Mouse (Mus musculus) testis, adult 2 months (tissue): ENCODE data around the gene Tcte1. TPM values are rescaled to one million over a fixed set of nuclear protein-coding genes. Genes with fewer than 3 reads are reported as not detected.
A peak's percentile ranks its signal among the peaks of the same experiment; 100 is the strongest.

Experiments used
- H3K27ac ChIP-seq: fragments of 200-500 bp; 2 replicates; pipeline ENCODE4 v1.5.1; 2012; ENCODE audit warnings: low read depth, low read length; ENCODE audit not compliant: control insufficient read depth, insufficient read depth
- H3K27me3 ChIP-seq: fragments of 200-500 bp; 2 replicates; pipeline ENCODE4 v1.6.1; 2012; ENCODE audit warnings: mild to moderate bottlenecking, low read length, moderate library complexity; ENCODE audit not compliant: control insufficient read depth, insufficient read depth
- H3K36me3 ChIP-seq: fragments of 200-500 bp; 2 replicates; pipeline ENCODE4 v1.6.1; 2012; ENCODE audit warnings: mild to moderate bottlenecking, low read length; ENCODE audit not compliant: control insufficient read depth, insufficient read depth
- H3K4me1 ChIP-seq: fragments of 200-500 bp; 2 replicates; pipeline ENCODE4 v1.6.1; 2012; ENCODE audit warnings: low read length; ENCODE audit not compliant: control insufficient read depth, insufficient read depth
- H3K4me3 ChIP-seq: fragments of 200-500 bp; 2 replicates; pipeline ENCODE4 v1.5.1; 2012; ENCODE audit warnings: low read depth, mild to moderate bottlenecking, low read length, moderate library complexity, mixed read lengths; ENCODE audit not compliant: control insufficient read depth
- CTCF ChIP-seq: fragments of 200-500 bp; IDR thresholded peaks from 2 replicates; pipeline ENCODE4 v1.5.1; 2012; ENCODE audit warnings: low read depth, mild to moderate bottlenecking, inconsistent platforms, low read length, moderate library complexity; ENCODE audit not compliant: control insufficient read depth, insufficient read depth, insufficient replicate concordance
- POLR2A ChIP-seq: fragments of 200-500 bp; IDR thresholded peaks from 2 replicates; pipeline ENCODE4 v1.6.1; 2012; ENCODE audit warnings: low read depth, mild to moderate bottlenecking, inconsistent platforms, low read length, moderate library complexity; ENCODE audit not compliant: control insufficient read depth
- polyA plus RNA-seq: library from polyadenylated mRNA; depleted of rRNA; stranded (reverse); fragments of >200 nt; gene quantifications from 2 replicates; pipeline ENCODE4 v1.2.3, GENCODE M21; 2012

Gene Tcte1
- polyA plus RNA-seq, 1 experiment, result 261 TPM

GRCm38 (mm10) chr17:45515204-45515726, 8.0 kb upstream of the Tcte1 start:
- no peak overlapping the region for H3K27ac ChIP-seq

GRCm38 (mm10) chr17:45515806-45516205, 7.4 kb upstream of the Tcte1 start:
- no peak overlapping the region for H3K4me3 ChIP-seq
- no peaks in the 10 kb centered on the region for H3K36me3 ChIP-seq
- no peak overlapping the region for H3K27ac ChIP-seq
- TF ChIP-seq POLR2A (no peak), CTCF (no peak)
- no peaks in the 10 kb centered on the region for H3K27me3 ChIP-seq
- peaks cover under 1% of the 10 kb centered on the region; the same call in 1 of the 2 replicates for H3K4me1 ChIP-seq

More at GRCm38 (mm10) chr17:45515204-45515726, 8.0 kb upstream of the Tcte1 start:
- Histone ChIP-seq H3K27me3 (no peaks in the 10 kb centered on the region), H3K4me1 (no peaks in the 10 kb centered on the region), H3K36me3 (no peaks in the 10 kb centered on the region), H3K4me3 (no peak overlapping the region)
- TF ChIP-seq CTCF (no peak), POLR2A (no peak)

- Histone ChIP-seq H3K4me3 (no peak overlapping the region), H3K27ac (no peak overlapping the region), H3K27me3 (no peaks in the 10 kb centered on the region), H3K4me1 (peaks cover 6% of the 10 kb centered on the region), H3K36me3 (no peaks in the 10 kb centered on the region)
- TF ChIP-seq CTCF (peak; percentile 38; the same call in 1 of the 2 replicates), POLR2A (no peak)
Measured at GRCm38 (mm10) chr17:45516488-45516887, 6.7 kb upstream of the Tcte1 start.

- Histone ChIP-seq H3K27me3 (no peaks in the 10 kb centered on the region), H3K36me3 (no peaks in the 10 kb centered on the region), H3K27ac (no peak overlapping the region)
Measured at GRCm38 (mm10) chr17:45517135-45517534, 6.1 kb upstream of the Tcte1 start.

GRCm38 (mm10) chr17:45517549-45518215, 5.6 kb upstream of the Tcte1 start:
- no peak for TF ChIP-seq POLR2A
- TF ChIP-seq CTCF, result no peak
- Histone ChIP-seq H3K27ac (no peak overlapping the region), H3K27me3 (no peaks in the 10 kb centered on the region), H3K36me3 (no peaks in the 10 kb centered on the region), H3K4me1 (peaks cover 12% of the 10 kb centered on the region), H3K4me3 (no peak overlapping the region)

More at GRCm38 (mm10) chr17:45517135-45517534, 6.1 kb upstream of the Tcte1 start:
- no peak overlapping the region for H3K4me3 ChIP-seq
- no peak for TF ChIP-seq CTCF
- no peak; the same call in 1 of the 2 replicates for TF ChIP-seq POLR2A
- peaks cover 7% of the 10 kb centered on the region for H3K4me1 ChIP-seq

GRCm38 (mm10) chr17:45518766-45519475, 4.3 kb upstream of the Tcte1 start:
- H3K27ac ChIP-seq, result peak overlapping the region; percentile 26; the same call in 1 of the 2 replicates
- H3K36me3 ChIP-seq, result peaks cover 2% of the 10 kb centered on the region; the same call in 1 of the 2 replicates
- TF ChIP-seq POLR2A (no peak), CTCF (no peak)
- H3K4me3 ChIP-seq, result peak overlapping the region; percentile 53
- no peaks in the 10 kb centered on the region for H3K27me3 ChIP-seq
- H3K4me1 ChIP-seq, result peaks cover 22% of the 10 kb centered on the region

- no peaks in the 10 kb centered on the region for H3K27me3 ChIP-seq
- peaks cover 27% of the 10 kb centered on the region for H3K4me1 ChIP-seq
- peaks cover 2% of the 10 kb centered on the region for H3K36me3 ChIP-seq
- TF ChIP-seq POLR2A (no peak), CTCF (no peak)
- H3K27ac ChIP-seq, result no peak overlapping the region
- peak overlapping the region; percentile 33 for H3K4me3 ChIP-seq
Measured at GRCm38 (mm10) chr17:45520136-45520535, 3.1 kb upstream of the Tcte1 start.
